Mouse (Mus musculus) frontal cortex, postnatal 25 days (tissue): ENCODE data around the gene Hoxc10.

Experiments used
- DNase-seq, 2 experiments: peaks; one replicate each; pipeline ENCODE4 v3.0.0; 2022; ENCODE audit warnings: low spot score in 2 of 2

The Hoxc10 gene

DNA sequence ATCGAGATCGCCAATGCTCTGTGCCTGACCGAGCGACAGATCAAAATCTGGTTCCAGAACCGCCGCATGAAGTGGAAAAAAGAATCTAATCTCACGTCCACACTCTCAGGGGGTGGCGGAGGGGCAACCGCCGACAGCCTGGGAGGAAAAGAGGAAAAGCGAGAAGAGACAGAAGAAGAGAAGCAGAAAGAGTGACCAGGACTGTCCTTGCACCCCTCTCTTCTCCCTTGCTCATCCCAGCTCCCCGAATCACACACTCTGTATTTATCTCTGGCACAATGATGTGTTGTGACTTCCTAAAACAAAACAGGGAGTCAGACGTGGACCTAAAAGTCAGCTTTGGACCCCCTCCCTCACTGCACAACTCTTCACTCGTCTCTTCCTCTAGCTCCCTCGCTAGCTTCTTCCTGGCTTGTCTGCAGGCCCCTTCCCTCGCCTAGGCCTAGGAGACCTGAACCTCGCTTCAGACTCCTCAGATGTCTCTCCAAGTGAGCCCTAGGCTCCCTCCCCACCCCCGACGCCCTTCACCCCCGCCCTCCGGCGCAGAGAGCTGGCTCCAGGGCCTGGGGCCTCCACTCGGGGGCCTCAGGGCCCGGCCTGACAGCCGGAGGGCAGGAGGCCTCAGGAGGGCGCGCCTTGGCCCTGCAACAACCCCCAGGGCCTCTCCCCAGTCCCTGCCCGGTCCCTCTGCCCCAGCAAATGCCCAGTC is 44.4 kb downstream of the Hoxc10 start:
- no peak for DNase-seq

DNA sequence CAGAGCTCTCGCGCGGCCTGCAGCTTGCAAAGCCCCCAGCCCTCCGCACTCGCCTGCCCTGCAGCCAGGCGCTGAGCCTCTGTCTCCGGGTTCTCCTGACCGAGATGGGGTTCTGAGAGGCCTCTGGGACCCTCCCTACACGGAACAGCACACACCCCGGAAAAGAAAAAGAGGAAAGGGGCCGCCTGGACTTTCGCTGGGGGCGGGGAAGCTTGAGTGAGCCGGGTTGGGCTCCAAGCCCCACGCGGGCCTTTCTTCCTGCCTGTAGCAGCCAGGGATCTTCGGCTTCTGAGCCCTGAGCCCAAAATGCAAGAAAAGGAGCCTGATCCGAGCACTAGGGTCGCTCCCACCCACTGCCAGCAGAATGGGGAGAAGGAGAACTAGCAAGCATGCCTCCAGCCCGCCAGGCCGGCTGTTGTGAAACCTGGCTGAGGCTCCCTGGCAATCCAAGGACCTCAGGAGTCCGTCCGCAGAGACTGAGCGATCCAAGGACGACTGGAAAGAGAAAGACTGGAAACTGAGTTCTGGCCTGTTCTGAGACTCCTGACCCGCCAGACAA is 45.4 kb downstream of the Hoxc10 start:
- DNase-seq: no peak

DNA sequence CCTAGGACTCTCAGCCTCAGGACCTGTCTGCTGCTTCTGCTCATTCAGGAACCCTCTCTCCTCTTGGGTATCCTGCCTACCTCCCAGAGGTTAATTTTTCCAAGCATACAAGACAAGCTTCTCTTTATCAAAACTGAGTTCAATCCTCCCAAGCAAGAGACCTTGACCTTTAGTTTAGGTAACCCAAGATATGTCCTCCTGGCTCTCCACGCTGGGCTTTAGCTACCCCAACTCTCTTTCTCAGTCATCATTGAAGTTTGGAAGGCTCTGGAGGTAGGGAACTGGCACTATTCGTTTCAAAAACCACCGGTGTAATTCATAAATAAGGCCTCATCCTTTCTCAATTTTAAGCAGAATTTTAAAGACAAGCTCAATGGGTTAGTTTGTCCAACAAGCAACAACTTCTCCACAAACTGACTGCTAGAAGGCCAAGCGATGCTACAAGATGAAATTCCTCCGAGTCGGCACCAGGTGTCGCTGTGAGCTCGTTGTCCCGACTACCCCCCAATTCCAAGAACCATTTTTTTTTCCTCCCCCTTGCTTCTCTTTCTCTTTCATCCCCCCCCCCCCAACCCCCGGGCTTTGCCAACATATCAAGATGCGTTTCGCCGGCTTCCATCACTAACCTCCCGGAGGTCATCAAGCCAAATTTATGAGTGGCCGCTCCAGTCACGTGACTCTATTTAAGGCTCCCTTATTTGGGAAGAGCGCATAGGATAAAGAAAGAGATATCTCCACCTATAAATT is 46.8 kb downstream of the Hoxc10 start:
- DNase-seq: no peak

DNA sequence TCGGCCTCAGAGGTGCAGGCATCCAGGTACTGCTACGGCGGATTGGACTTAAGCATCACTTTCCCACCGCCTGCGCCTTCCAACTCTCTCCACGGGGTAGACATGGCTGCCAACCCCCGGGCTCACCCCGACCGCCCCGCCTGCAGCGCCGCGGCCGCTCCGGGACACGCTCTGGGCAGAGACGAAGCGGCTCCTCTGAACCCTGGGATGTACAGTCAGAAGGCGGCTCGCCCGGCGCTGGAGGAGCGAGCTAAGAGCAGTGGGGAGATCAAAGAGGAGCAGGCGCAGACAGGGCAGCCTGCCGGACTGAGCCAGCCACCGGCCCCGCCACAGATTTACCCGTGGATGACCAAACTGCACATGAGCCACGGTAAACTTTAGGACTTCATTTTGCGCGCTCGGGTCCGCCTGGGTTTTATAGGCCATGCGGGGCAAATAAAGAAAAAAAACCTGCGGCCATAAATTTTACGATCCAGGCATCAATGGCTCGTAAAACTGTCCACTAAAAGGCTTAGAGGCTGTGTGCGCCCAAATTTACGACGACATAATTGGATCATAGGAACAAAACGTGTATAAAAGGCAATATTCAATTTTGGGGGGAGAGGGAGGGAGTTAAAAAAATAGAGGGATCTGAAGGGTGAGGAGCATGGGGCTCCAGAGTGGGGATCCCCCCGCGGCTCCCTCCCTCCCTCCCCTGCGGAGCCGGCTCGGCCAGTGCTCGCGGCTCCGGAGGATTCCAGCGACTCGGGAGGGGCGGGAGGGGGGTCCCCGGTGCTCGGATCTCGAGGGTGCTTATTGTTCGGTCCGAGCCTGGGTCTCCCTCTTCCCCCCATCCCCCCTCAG is 47.8 kb downstream of the Hoxc10 start:
- DNase-seq: no peak

DNA sequence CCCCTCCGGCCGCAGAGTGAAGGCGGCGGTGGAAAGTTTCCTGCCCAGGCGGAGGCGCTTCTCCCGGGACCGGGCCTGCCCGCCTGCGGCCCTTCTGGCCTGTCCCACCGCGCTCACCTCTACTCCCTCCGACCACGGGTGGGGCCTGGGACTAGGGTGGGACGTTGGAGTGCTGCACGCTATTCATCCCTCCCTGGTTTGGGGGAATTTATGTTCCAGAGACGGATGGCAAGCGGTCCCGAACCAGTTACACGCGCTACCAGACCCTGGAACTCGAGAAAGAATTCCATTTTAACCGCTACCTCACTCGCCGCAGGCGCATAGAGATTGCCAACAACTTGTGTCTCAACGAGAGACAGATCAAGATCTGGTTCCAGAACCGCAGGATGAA is 48.4 kb downstream of the Hoxc10 start:
- DNase-seq: no peak

DNA sequence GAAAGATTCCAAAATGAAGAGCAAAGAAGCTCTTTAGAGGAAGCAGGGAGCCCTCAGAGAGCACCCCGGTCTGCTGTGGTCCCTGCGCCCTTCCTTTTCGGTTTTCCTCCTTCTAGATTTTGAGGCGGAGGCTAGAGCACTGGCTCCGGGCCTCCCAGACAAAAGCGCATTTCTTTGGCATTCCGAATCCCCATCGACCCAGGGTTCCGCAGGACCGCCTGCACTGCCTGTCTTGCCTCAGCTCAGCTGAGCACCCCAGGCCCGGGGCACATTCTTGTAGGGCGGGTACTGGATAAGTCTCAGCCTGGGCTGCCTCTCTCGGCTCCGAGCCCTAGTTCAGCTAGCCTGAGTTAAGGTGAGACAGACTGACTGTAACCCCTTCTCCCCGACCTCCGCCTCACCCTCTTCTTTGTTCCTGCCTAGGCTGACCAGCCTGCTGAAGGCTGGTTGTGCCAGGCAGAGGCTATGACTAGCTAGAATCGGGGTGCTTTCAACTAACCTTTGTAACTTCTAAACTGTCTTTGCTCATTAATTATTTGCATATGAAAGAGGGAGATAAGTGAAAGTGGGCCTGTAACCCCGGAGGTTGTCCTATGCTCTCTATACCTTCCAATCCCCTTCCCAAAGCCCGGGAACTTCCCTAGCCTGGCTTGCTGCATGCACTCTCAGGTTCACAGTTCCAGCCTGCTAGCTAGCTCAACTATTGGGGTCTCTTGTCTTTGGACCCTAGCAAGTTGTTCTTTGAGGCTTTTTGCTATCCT is 49.0 kb downstream of the Hoxc10 start:
- no peak for DNase-seq

DNA sequence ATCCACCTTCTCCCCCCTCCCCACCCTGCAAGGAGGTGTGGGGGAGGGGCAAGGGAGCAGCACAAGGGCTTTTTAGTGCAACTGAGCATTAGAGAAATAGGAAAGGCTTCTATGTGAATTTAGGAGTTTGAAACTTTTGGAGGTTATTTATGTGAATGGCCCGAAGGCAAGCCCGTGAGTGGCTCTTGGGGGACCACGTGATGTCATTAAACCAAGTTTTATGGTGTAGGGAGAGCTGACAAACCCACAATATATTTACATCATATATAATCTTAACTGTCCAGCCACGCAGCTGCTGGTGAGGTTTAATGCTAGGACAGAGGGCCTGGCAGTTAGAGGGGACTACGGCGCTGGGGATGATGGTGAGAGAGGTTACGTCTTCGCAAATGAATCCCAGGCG is 52.0 kb downstream of the Hoxc10 start, which contains the start of gene Hoxc4:
Gene Hoxc4 (plus strand): TSS at position 299 of the 400 bp plus-strand sequence.
- no peak for DNase-seq

DNA sequence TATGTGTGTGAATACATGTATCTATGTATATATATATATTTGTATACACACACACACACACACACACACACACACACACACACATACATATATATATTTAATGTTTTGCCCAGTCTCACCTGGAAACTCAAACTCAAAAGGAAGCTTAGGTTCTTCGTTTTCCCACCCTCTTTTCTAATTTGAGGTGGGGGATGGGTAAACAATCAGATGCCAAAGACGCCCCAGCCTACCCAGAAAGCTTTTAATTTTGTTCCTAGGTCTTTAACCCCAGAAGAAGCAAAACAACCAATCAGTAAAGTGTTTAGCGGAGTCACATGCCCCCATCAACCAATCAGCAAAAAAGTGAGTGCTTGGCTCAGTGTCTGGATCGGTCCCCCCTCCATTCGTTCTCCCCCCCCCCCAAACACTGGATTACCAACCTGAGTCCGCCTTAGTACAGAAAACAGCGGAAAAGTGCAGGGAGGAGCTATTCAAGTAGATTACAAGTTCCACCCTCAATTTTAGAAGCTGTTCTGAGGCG is 54.4 kb downstream of the Hoxc10 start:
- no peak for DNase-seq
